Mouse (Mus musculus): ENCODE data around the gene Dclre1a.
"Not testable (repeated sequence)": the region's sequence is repeated elsewhere in the genome, so short reads cannot be mapped to it uniquely, and the experiment has no call there.

The Dclre1a gene

DNA sequence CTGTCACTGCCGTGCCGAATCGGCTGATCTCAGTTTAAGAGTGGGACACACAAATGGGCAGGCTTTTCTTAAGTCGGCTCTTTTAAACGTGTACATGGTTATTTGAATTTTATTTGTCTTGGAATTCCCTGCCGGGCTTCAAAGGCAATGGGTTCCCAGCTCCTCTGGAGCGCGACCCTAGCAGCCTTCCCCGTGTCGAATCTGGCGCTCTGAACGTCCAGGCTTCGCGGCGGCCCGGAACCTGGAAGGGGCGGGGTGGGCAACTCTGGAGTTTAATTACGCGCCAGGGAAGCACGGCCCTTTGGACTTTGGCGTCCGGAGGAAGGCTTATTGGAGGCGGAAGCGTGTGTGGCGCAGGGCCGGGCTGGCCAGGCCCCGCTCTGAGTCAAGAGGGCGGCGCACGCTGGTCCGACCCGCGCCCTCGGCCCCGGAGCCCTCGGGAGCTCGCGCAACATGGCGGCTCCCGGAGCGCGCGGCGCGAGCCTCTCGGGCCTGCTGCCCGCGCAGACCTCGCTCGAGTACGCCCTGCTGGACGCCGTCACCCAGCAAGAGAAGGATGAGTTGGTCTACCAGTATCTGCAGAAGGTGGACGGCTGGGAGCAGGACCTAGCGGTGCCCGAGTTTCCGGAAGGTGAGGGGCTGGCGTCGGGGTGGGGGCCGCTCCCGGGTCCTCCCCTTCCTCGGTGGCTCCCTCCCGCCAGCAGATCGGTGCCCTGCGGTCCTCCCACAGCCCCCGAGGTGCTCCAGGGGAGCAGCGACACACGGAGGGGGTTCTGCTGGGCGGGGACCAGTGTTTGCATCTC lies 409 bp upstream of the Dclre1a start, which contains the start of gene Nhlrc2:
Gene Nhlrc2 (plus strand): TSS at position 32 of the 803 bp plus-strand sequence.
- peak; percentile 93 to 96 for DNase-seq

DNA sequence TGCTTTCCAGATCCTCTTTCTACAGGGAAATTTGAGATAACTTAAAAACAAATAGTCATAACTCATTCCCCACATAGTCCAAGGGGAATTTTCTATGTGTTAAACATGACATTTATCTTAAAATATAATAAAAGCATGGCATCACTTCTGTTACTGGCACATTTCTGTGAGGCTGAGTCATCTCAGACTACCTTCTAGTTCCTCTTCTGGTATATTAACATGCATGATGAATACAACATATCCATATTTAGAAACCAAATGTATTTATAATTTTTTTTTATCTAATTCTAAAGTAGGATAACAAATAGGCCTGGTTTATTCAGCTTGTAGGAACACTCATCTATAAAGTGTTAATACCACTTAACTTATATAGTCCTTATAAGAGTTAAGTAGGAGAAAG lies 2.0 kb downstream of the Dclre1a start:
- DNase-seq, result no peak

DNA sequence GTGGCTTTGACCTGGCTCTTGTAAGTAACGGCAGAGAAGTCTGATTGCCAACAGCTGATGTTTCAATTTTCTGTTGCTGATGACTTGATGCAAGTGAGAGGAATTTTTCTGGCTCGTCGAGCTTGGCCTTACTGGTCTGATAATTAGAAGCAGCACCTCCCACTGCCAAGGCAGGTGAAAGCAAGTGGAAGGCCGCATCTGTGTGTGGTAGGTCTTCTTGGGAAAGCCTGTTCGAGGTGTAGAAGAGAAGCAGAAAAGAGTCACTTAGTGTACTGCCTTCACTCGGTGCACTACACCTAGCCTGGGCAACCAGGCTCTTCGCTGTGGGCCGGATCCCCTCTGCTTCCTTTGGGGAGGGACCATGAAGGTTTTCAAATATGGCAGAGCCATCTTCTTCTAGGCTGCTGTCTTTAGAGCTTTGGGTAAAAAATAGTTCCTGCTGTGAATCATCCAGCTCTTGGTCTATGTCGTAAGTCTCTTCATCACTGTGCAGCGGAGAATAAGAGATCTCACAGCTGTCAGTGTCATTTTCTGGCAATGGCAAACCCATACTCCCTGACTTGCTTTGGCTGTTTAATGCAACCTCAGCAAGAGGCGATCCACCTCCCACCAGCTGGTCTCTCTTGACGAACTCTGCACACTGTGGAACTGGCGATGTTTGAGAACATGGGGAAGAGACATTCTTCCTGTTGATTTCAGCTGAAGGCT lies 3.2 kb downstream of the Dclre1a start:
- DNase-seq, result no peak

- no peak for DNase-seq
Measured at GRCm38 (mm10) chr19:56543320-56543719, 4.7 kb downstream of the Dclre1a start.

- no peak for DNase-seq
Measured at GRCm38 (mm10) chr19:56535765-56536164, 12.3 kb downstream of the Dclre1a start.

GRCm38 (mm10) chr19:56535064-56535463 lies 13.0 kb downstream of the Dclre1a start:
- no peak for DNase-seq

- no peak for DNase-seq
Measured at GRCm38 (mm10) chr19:56534337-56534736, 13.7 kb downstream of the Dclre1a start.

- no peak for DNase-seq
Measured at GRCm38 (mm10) chr19:56533291-56534071, 14.5 kb downstream of the Dclre1a start.

GRCm38 (mm10) chr19:56531251-56531650 lies 16.8 kb downstream of the Dclre1a start:
- no peak for DNase-seq

DNA sequence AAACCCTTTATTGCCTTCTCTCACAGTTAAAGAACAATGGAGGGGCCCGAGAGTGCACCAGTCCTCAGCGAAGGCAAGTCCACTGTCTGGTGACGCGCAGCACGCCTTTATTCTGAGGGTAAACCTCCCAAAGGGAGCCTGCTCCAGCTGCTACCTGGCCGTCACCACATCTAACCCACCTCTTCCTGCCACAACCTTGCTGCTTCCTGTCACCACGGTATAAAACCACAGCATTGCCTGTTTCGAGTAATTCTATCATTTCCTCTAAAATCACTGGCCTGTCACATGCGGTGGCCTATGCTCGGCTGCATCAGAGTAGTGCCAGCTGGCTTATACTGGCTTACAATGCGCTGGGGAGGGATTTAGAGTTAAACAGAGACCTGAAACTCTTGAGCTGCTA lies 17.5 kb downstream of the Dclre1a start:
- not testable (repeated sequence) for DNase-seq

DNA sequence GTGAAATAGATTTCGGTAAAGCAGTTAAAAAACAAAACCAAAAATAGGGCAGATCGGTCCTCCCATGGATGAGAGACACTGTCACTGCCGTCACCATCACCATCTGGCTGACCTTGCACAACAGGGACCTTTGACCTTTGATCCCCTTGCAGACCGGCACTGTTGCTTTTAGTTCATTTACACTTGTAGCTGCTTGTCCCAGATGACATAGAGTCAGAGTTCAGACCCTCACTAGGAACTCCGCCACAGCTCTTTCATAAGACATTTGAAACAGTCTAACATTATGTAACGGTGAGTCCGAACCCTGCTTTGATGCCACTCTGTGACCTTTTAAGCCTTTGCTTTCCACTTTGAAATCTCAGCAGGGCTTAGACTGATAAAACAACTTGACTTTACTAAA lies 28.6 kb downstream of the Dclre1a start:
- DNase-seq, result not testable (repeated sequence)

DNA sequence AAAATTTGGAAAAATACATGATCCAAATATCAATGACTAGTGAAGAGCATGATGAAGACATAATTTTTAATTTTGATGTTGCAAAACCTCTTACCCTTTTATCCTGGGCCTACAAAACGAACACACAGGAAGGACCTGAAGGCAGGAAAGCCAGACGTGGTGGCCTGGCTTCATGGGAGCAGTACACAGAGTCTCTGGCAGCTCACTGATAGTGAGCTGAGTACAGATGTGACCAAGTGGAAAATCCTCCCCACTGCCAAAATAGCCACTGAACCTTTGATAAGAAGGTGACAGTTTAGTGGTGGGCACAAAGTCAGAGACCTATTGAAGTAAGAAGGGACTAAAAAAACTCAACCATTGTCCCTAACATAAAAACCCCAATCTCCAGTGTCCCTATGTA lies 34.5 kb downstream of the Dclre1a start:
- not testable (repeated sequence) for DNase-seq

- DNase-seq, result not testable (repeated sequence)
Measured at GRCm38 (mm10) chr19:56511207-56511606, 36.8 kb downstream of the Dclre1a start.

DNA sequence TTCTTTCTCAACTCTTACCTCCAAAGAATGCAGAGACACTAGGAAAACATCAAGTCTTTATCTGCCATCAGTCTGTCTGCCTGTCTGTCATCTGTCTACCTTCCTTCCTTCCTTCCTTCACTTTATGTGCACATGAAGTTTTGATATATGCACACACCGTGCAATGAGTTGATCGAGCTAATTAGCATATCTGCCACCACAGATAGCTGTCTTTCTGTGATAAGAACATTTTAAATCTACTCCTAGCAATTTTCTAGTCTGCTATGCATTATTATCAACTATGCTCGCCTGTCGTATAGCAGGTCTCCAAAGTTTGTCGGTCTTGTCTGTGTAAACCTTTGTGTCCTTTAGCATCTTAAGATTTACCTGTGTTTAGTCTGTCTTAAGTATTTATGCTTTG lies 44.5 kb downstream of the Dclre1a start:
- not testable (repeated sequence) for DNase-seq

GRCm38 (mm10) chr19:56503069-56503468 lies 45.0 kb downstream of the Dclre1a start:
- not testable (repeated sequence) for DNase-seq

- not testable (repeated sequence) for DNase-seq
Measured at GRCm38 (mm10) chr19:56494157-56494556, 53.9 kb downstream of the Dclre1a start.

DNA sequence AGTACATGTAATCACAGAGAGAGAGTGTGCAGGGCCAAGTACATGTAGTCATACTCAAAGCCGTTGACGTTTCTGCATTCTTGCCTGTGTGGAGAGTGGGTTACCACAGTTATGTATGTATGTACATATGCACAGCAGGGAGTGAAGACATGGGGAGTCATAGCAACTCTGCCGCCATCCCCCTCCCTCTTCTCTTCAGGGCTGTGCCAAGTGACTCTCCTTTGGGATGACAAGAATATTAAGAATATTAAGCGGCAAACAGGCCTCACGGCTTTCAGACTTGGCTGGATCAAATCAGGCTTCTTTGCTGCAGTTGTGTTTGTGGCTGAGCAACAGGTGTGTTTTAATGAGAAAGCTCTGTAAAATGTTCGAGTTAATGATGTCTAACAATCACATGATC lies 58.4 kb downstream of the Dclre1a start:
- DNase-seq, result no peak

GRCm38 (mm10) chr19:56487339-56487738 lies 60.7 kb downstream of the Dclre1a start:
- no peak for DNase-seq

GRCm38 (mm10) chr19:56486926-56487325 lies 61.1 kb downstream of the Dclre1a start:
- DNase-seq, result no peak

DNA sequence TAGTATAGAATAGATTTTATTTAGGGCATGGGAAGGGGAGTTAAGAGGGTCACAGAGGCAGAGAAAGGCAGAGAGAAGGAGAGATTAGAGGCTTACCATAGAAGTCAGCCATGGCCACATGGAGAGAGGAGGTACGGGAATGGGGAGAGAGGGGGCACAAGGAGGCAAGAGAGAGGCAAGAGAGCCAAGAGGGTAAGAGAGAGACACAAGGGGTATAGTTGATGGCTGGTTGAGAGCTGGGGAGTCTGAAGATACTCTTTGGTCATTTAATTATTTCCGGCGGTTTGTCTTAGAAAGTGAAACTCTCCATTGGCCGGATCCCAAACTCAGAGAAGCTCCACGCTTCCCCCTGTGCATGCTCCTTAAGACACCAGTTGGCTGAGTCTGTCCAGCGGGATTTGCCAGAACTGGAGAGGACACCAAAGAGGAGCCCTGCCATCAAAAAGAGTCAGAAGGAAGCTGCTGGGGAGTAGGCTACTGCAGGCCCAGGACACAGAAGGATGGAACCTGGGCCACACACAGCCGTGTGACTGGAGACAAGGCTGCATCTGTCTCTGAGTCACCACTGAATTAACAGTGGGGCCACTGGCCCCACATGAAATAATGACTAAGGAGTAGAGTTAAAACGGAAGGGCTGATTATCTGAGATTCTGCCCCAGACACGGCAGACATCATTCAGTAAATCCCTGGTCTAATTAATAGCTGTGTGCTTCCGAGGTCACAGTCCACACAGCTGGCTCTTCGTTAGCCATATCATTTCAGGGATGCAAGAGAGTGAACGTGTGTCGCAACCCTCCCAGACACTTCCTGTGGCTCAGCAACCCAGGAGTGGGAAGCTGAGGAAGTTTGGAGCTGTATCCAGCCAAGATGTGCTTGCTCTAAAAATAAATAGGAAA lies 62.4 kb downstream of the Dclre1a start:
- peak; percentile 43 to 64 for DNase-seq

DNA sequence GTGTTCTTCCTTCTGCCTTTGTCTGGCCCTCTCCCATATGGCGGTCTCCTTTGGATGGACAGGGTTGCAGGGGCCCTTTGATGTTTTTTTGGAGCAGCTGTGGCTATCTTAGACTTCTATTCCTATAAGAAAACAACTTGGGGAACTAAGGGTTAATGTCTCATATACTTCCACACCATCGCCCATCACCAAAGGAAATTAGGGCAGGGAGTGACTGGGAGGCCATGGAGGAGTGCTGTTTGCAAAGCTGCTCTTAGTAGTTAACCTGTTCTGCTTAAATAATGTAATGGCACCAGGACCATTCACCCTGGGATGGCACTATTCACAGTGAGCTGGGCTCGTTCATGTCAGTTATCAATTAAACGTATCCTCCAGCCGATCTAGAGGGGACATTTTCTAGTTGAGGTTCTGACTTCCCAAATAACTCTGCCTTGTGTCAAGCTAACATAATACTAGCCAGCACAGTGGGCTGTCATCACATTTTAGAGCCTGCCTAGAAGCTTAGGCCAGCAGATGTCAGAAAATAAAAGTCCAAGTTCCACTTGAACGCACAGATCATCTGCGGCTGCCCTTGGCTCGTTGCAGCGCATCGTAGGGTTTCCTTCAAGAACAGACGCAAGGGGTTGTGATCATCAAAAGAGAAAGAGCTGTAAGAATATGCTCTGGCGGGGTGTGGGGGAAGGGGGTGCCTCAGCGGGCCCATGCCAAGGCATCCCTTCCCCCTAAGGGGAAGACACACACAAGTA lies 63.2 kb downstream of the Dclre1a start:
- no peak for DNase-seq
